Mouse (Mus musculus) midbrain, embryonic 10.5 days (tissue): ENCODE measurements around the gene Mgarp. TPM values are rescaled to one million over a fixed set of nuclear protein-coding genes. Genes with fewer than 3 reads are reported as not detected.
"Not testable (repeated sequence)": the region's sequence is repeated elsewhere in the genome, so short reads cannot be mapped to it uniquely, and the experiment has no call there.

Experiments used
- DNase-seq: peaks from one replicate; pipeline ENCODE4 v3.0.0-alpha.2; 2017; ENCODE audit warnings: low spot score
- H3K27ac ChIP-seq: fragments of 300-500 bp; sonication (generic); replicated peaks from 2 replicates; pipeline ENCODE4 v1.5.1; 2016; ENCODE audit warnings: mild to moderate bottlenecking
- H3K27me3 ChIP-seq: fragments of 300-500 bp; sonication (generic); 2 replicates; pipeline ENCODE4 v1.6.1; 2016; ENCODE audit warnings: low read depth, mild to moderate bottlenecking; ENCODE audit not compliant: poor library complexity, severe bottlenecking
- H3K36me3 ChIP-seq: fragments of 300-500 bp; sonication (generic); 2 replicates; pipeline ENCODE4 v1.6.1; 2016; ENCODE audit warnings: mild to moderate bottlenecking, moderate library complexity
- H3K4me1 ChIP-seq: fragments of 300-500 bp; sonication (generic); 2 replicates; pipeline ENCODE4 v1.6.1; 2016
- H3K4me3 ChIP-seq: fragments of 300-500 bp; sonication (generic); 2 replicates; pipeline ENCODE4 v1.5.1; 2016; ENCODE audit warnings: mild to moderate bottlenecking, moderate library complexity
- H3K9me3 ChIP-seq: fragments of 300-500 bp; sonication (generic); replicated peaks from 2 replicates; pipeline ENCODE4 v1.6.1; 2016; ENCODE audit warnings: mild to moderate bottlenecking
- WGBS: fragments of 180-500 bp; shearing (Covaris S2); methylation state at CpG from one replicate; pipeline ENCODE4 v1.1.7; 2016; 5-methylcytosine and 5-hydroxymethylcytosine counted together
- polyA plus RNA-seq: library from polyadenylated mRNA; unstranded; fragments of >200 nt; fragmentation: Nextera tagmentation; extraction: Ambion mirVana; gene quantifications from 2 replicates; pipeline ENCODE4 v1.2.1, GENCODE M21; 2016

Mgarp gene
- polyA plus RNA-seq, 1 experiment from 2014 or later = 39.2 TPM

DNA sequence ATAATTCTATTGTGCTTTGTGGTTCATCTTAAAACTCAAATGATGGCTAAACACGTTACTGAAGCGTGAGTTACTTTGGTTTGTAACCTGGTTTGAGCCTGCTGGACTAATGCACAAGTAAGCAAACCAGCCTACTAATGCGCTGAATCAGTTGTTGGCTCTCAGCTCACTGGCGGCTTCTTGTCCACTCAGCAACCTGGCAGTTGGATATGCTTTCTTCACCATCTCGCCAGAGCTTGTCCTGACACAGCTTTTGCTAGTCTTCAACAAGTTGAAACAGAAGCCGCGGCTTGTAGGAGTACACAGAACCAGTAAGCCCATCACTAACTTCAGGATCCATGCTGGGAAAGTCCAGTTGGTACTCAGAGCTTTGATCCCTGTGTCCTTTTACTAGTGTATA lies 15.9 kb upstream of the Mgarp start:
- DNase-seq = no peak

DNA sequence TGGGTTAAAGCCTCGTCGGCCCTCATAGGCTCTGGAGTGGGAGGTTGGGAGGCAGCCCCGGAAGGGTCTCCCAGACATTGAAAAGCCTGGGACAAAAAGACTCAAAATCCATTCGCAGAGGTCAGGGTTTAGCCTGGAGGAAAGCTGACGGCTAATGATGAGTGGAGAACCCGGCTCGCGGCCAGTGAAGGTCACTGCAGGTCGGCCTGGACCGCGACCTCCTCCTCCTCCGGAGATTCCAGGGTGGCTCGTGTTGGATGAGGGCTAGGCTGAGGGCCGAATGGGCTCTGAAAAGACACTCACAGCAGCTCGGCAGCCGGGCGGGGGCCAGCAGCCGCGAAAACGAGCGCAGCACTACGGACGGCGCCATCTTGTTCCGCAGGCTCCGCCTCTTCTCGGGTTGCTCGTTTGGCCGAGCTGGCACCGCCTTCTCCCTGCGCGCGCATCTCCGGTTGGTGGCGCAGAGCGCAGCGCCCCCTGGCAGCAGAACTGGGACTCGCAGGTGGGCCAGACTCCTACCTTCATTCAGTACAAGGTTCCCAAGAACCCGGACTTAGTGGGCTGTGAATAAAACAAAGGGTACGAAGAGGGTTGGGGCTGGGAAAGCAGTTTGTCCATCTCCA lies 12.1 kb upstream of the Mgarp start, which contains the start of gene Ndufc1:
TSS of gene Ndufc1 (minus strand) at position 428 of the 623 bp plus-strand sequence.
- under 1% methylated on average over 40 of the region's 40 CpGs for WGBS
- peak within 1 kb of the TSS; percentile 97 for H3K27ac ChIP-seq
- no peaks in the 10 kb centered on the region for H3K27me3 ChIP-seq
- peaks cover 17% of the 10 kb centered on the region for H3K4me1 ChIP-seq
- no peaks in the 10 kb centered on the region for H3K9me3 ChIP-seq
- peaks cover 35% of the 10 kb centered on the region for H3K36me3 ChIP-seq
- DNase-seq = peak; percentile 97
- H3K4me3 ChIP-seq = peak within 1 kb of the TSS; percentile 73

More for the DNA sequence above, 15.9 kb upstream of the Mgarp start:
- Histone ChIP-seq H3K36me3 (no peaks in the 10 kb centered on the region), H3K27me3 (no peaks in the 10 kb centered on the region), H3K27ac (no peak overlapping the region), H3K4me1 (peaks cover 26% of the 10 kb centered on the region), H3K4me3 (no peak overlapping the region), H3K9me3 (no peaks in the 10 kb centered on the region)
- WGBS = 92% methylated on average over 7 of the region's 7 CpGs

DNA sequence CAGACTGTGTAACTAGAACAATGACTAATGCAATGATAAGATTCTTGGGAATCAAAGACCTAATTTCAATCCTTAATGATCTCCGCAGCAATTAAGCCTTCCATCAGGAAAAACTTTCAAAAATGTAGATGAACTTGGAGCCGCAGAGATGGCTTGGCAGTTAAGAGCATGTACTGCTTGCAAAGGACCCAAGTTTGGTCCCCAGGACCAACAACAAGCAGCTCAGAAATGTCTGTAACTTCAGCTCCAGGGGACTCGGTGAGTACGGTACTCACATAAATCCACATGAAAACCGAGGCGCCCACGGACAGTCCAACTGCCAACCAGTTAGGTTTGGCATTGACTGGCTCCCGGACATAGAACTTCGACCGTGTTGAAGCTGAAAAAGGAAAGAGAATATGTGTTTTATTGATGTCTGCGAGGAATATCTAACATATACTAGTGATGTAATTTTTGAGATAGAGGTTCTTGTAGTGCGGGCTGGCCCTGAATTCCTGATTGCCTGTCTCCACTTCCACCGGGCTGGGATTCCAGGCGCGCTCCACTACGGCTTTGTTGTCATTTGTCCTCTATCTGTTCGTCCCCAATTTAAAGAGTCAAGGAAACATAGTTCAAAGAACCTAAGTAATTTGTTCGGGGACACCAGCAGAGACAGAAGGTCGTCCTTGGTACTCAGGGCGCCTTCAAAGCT lies 11.5 kb upstream of the Mgarp start:
- no peak for DNase-seq
- Histone ChIP-seq H3K27me3 (no peaks in the 10 kb centered on the region), H3K4me3 (peak overlapping the region; percentile 73), H3K9me3 (no peaks in the 10 kb centered on the region), H3K36me3 (peaks cover 41% of the 10 kb centered on the region), H3K27ac (peak overlapping the region; percentile 97), H3K4me1 (peaks cover 17% of the 10 kb centered on the region)
- 29% methylated on average over 20 of the region's 20 CpGs for WGBS

DNA sequence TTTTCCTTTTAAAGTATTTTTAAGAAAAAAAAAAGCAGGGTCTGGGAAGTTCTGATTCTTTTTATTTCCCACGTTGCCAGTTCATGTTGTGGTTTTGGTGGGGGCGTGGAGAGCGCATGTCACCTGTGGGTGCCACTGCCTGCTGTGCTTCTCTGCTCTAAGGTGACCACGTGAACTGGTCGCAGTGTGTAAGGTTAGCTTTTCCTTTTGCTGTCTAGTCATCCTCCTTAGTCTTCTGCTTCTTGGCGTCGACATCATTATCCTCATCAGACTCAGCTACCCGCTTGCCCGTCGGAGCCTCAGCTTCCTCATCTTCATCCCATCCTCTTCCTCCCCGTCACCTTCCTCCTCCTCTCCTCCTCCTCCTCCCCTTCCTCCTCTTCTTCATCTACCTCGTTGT lies 6.1 kb upstream of the Mgarp start:
- 93% methylated on average over 12 of the region's 12 CpGs for WGBS
- H3K27ac ChIP-seq = no peak overlapping the region
- H3K36me3 ChIP-seq = peaks cover 47% of the 10 kb centered on the region
- no peaks in the 10 kb centered on the region for H3K9me3 ChIP-seq
- no peak overlapping the region for H3K4me3 ChIP-seq
- peaks cover 31% of the 10 kb centered on the region for H3K4me1 ChIP-seq
- peaks cover 10% of the 10 kb centered on the region for H3K27me3 ChIP-seq
- DNase-seq = no peak

DNA sequence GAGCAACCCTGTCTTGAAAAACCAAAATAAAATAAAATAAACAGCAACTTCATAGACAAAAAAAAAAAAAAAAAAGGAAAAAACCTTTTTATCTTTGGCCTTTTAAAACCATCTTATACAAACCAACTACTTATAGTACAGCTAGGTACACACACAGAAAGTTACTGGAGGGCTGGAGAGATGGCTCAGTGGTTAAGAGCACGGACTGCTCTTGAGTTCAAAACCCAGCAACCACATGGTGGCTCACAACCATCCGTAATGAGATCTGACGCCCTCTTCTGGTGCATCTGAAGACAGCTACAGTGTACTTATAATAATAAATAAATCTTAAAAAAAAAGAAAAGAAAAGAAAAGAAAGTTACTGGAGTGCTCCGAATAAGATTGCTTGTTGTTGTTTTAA lies 5.5 kb upstream of the Mgarp start:
- H3K36me3 ChIP-seq = peaks cover 46% of the 10 kb centered on the region
- not testable (repeated sequence) for H3K4me3 ChIP-seq
- 70% methylated on average over 4 of the region's 4 CpGs for WGBS

DNA sequence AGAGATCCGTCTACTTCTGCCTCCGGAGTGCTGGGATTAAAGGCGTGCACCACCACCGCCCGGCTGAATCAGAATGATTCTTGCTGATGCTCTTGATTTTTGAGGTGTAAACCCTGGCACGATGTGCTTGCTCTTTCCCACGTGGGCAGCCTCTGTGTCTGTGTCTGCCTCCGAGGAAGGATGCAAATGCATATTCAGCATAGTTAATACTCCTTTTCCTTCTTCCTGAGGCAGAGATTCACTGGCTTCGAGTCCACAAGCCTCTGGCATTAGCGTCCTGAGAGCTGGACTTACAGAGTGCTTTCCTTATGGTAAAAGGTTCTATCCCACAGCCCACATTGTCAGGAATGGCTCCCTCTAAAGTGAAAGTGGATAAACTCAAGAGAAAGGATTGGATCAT lies 4.1 kb upstream of the Mgarp start:
- Histone ChIP-seq H3K27me3 (peaks cover 29% of the 10 kb centered on the region), H3K27ac (no peak overlapping the region)
- whole genome bisulfite sequencing = 84% methylated on average over 10 of the region's 10 CpGs

More for the DNA sequence above, 5.5 kb upstream of the Mgarp start:
- DNase-seq, H3K9me3 ChIP-seq, H3K27ac ChIP-seq: not testable (repeated sequence)
- Histone ChIP-seq H3K4me1 (peaks cover 27% of the 10 kb centered on the region), H3K27me3 (peaks cover 16% of the 10 kb centered on the region)

DNA sequence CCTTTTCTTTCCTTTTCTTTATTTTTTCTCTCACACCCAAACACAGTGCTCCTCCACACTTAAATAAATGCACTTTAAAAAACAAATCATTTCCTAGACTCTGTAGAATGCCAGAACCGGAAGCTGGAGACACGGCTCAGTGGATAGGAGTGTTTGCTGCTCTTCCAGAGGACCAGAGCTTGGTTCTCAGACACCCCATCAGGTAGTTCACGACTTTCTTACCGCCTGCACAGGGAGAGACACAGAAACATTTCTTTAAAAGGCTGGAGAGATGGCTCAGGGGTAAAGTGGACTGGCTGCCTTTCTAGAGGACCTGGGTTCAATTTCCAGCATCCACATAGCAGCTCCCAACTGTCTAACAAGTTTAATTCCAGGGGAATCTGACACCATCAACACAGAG lies 3.0 kb upstream of the Mgarp start:
- no peaks in the 10 kb centered on the region for H3K9me3 ChIP-seq
- peaks cover 21% of the 10 kb centered on the region for H3K36me3 ChIP-seq
- H3K4me1 ChIP-seq = peaks cover 43% of the 10 kb centered on the region
- peaks cover 38% of the 10 kb centered on the region for H3K27me3 ChIP-seq
- H3K27ac ChIP-seq = 0 out of 2 replicates have a peak overlapping the region, but pooled peaks have one; percentile 0
- DNase-seq = no peak
- WGBS = 63% methylated on average over 4 of the region's 4 CpGs
- H3K4me3 ChIP-seq = no peak overlapping the region

More for the DNA sequence above, 4.1 kb upstream of the Mgarp start:
- Histone ChIP-seq H3K9me3 (no peaks in the 10 kb centered on the region), H3K4me3 (no peak overlapping the region), H3K36me3 (peaks cover 32% of the 10 kb centered on the region), H3K4me1 (peaks cover 34% of the 10 kb centered on the region)
- DNase-seq = peak; percentile 16

DNA sequence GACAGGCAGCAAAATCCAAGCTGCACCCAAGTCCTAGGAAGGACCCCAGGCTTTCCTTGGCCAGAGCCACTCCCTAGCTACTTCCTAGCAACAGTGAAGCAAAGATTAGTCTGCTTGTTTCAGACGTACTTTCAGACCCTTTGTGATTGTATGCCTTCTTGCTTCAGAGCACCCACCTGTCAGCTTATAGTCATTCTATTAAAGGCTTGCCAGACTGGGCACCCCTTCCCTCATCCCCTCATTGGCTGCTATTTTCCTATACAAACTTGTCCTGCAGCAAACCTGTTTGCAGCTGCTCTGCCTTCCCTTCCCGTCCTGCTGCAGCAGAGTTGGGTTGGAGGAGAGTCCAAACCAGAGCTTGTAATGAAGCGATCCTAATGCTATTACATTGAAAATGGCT lies 2.1 kb upstream of the Mgarp start:
- 9% methylated on average over 3 of the region's 3 CpGs for WGBS

DNA sequence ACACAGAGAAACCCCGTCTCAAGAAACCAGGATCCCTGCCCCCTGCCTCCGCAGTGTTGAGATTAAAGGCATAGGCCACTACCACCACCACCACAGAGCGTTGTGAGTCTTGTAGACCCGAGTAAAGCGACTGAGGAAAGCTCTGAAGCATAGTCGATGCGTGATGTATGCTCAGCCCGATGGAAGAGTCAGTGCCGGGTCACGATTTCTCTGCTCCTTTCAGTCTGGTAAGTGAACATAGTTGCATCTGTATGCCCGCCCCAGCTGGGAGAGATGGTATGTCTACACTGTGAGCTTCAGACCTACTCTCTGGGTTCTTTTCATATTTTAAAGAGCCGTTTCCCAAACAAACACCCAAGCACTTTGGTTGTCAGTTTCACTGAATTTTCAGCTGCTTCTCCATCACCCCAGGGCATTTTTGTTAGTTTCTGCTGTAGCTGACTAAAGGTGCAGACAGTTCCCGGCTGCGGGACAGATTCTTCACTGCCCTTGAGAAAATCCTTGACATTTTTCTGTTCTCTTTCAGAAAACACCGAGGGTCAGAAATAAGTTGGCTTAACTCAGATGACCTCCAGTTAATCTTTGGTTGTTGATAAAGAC lies 1.3 kb upstream of the Mgarp start:
- DNase-seq = peak; percentile 14

More for the DNA sequence above, 2.1 kb upstream of the Mgarp start:
- Histone ChIP-seq H3K27me3 (peaks cover 38% of the 10 kb centered on the region), H3K9me3 (no peaks in the 10 kb centered on the region), H3K4me3 (no peak overlapping the region), H3K36me3 (peaks cover 13% of the 10 kb centered on the region), H3K27ac (peak overlapping the region; percentile 0; the same call in 1 of the 2 replicates), H3K4me1 (peaks cover 43% of the 10 kb centered on the region)
- peak; percentile 44 for DNase-seq

DNA sequence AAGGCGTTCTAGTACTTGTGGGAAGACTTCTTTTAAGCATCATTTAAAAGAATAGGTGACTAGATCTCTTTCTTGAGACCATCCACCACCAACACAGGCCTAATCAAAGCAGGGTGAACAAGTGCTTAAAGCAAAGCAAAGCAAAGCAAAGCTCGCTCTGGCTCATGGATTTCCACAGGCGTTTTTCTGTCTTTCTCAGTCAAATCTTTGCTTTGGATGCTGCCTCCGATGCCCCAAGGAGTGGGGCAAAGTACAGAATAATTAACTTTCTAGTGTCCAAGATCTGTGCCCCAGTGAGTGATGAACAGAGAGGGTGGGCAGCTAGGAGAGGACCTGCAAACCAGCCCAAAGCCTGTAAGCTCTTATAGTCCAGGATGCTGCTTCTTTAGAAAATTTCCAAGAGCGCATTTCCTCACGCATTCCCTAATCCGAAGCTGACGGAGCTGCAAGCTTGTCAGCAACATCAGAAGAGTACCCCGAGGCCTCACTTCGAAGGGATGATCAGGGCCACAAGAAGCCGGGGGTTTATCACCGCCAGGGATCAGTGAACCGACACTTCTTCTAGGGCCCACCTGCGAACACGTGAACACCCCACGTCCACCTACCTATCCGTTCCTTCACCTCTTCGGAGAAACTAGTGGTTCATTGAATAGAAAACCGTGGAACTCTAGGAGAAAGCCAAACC lies 935 bp downstream of the Mgarp start:
- peak; percentile 32 for DNase-seq
- 11% methylated on average over 19 of the region's 19 CpGs for WGBS
- no peak overlapping the region; the same call in 1 of the 2 replicates for H3K27ac ChIP-seq
- H3K27me3 ChIP-seq = peaks cover 38% of the 10 kb centered on the region
- no peaks in the 10 kb centered on the region for H3K9me3 ChIP-seq
- H3K36me3 ChIP-seq = no peaks in the 10 kb centered on the region
- peaks cover 43% of the 10 kb centered on the region for H3K4me1 ChIP-seq
- peak overlapping the region; percentile 60 for H3K4me3 ChIP-seq

More for the DNA sequence above, 1.3 kb upstream of the Mgarp start:
- Histone ChIP-seq H3K27me3 (peaks cover 38% of the 10 kb centered on the region), H3K27ac (no peak overlapping the region; the same call in 1 of the 2 replicates), H3K4me3 (no peak overlapping the region), H3K4me1 (peaks cover 43% of the 10 kb centered on the region), H3K9me3 (no peaks in the 10 kb centered on the region), H3K36me3 (peaks cover 4% of the 10 kb centered on the region)
- WGBS = 53% methylated on average over 15 of the region's 15 CpGs

DNA sequence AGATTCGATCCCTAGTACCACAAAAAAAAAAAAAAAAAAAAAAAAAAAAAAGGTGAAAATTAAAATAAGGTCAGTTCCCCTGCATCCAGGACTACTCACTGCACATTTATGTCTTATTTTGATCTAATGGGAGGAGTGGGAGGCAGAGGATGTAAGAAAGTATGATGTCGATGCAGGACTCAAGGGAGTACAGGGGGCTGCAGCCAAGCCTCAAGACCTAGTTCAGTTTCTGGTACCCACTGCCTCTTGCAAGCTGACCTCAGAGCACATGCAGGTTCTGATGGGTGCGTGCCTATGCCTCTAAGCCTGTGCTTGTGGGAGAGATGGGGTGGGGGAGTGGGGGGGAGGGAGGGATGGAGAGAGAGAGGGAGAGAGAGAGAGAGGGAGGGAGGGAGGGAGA lies 1.7 kb downstream of the Mgarp start:
- DNase-seq = no peak
- Histone ChIP-seq H3K9me3 (no peaks in the 10 kb centered on the region), H3K4me3 (peak overlapping the region; percentile 60; the same call in 1 of the 2 replicates), H3K27ac (no peak overlapping the region; the same call in 1 of the 2 replicates), H3K27me3 (peaks cover 38% of the 10 kb centered on the region), H3K4me1 (peaks cover 43% of the 10 kb centered on the region), H3K36me3 (no peaks in the 10 kb centered on the region)
- 55% methylated on average over 3 of the region's 3 CpGs for WGBS

DNA sequence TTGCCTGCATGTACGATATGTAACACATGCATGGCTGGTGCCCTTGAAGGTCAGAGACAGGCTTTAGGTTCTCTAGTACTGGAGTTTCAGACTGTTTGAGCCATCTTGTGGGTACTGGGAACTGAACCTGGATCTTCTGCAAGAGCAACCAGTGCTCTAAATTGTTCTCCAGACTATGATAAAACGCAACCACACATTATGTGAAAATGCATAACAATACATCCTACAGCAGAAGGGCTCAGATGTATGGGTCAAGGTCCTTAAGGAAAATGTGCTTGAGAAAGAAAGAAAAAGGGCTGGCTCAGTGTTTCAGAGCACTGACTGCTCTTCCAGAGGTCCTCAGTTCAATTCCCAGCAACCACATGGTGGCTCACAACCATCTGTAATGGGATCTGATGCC lies 2.9 kb downstream of the Mgarp start:
- no peak for DNase-seq
- WGBS = 89% methylated on average over 2 of the region's 2 CpGs
- H3K27ac ChIP-seq = no peak overlapping the region
- H3K27me3 ChIP-seq = peaks cover 50% of the 10 kb centered on the region
- H3K4me3 ChIP-seq = no peak overlapping the region
- H3K4me1 ChIP-seq = peaks cover 40% of the 10 kb centered on the region
- H3K36me3 ChIP-seq = no peaks in the 10 kb centered on the region
- H3K9me3 ChIP-seq = no peaks in the 10 kb centered on the region
